Mouse (Mus musculus): ENCODE data around the gene Wdr76. TPM values are rescaled to one million over a fixed set of nuclear protein-coding genes. Genes with fewer than 3 reads are reported as not detected.

Wdr76 gene
- polyA plus RNA-seq (2017; shearing (Covaris generic)), result 6.4 TPM

DNA sequence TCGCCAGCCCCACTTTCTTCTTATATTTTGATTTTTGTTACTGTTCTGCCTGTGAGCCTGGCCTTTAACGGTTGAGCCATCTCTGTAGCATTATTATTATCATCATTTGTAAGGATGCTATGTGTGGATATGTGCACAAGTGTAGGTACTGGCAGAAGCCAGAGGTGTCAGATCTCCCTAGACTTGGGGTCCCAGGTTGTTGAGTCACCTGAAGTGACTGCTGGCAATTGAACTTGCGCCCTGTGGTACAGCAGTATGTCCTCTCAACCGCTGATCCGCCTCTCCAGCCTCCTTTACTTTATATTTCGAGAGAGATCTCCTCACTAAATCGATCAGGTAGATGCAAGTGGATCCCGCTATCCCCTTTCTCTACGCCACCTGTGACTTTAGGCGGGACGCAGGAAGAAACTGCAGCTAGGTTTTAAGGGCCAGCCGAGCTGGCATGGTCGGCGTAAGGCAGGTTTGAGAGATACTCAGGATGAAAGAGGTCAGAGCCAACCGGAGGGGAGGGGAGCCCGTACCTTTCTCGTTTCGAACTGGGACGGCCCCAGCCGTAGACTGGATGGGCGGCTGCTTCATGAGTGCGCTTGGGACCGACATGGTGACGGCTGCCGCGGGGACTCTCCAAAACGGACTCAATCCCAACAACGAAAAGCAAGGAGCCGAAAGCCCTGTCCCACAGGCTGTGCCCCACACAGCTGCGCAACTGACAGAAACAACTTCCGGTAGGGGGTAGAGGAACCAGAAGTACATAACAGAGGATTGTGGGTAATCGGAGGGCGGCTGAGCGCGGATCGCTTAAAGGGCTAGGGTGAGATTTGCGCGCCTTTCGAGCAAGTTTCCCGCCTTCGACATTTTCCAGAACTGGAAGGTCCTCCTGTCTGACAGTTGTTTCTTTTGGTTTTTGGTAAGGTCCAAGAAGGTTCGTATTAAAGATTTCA is at the start of gene Wdr76, which contains the start of gene Mfap1a:
Gene Wdr76, plus strand, starts transcription at position 782 of the 941 bp plus-strand sequence.
Gene Mfap1a, minus strand, starts transcription at position 724 of the 941 bp plus-strand sequence.

DNA sequence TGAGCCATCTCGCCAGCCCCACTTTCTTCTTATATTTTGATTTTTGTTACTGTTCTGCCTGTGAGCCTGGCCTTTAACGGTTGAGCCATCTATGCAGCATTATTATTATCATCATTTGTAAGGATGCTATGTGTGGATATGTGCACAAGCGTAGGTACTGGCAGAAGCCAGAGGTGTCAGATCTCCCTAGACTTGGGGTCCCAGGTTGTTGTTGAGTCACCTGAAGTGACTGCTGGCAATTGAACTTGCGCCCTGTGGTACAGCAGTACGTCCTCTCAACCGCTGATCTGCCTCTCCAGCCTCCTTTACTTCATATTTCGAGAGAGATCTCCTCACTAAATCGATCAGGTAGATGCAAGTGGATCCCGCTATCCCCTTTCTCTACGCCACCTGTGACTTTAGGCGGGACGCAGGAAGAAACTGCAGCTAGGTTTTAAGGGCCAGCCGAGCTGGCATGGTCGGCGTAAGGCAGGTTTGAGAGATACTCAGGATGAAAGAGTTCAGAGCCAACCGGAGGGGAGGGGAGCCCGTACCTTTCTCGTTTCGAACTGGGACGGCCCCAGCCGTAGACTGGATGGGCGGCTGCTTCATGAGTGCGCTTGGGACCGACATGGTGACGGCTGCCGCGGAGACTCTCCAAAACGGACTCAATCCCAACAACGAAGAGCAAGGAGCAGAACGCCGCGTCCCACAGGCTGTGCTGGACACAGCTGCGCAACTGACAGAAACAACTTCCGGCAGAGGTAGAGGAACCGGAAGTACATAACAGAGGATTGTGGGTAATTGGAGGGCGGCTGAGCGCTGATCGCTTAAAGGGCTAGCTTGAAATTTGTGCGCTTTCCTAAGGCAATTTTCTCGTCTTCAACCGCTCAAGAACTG is 33.0 kb upstream of the Wdr76 start, which contains the start of gene Mfap1b:
Gene Mfap1b, minus strand, starts transcription at position 767 of the 879 bp plus-strand sequence.

Other genes with a start within 250 kb of the Wdr76 start
- gene Trp53bp1, start 235.3 kb upstream of the Wdr76 start, polyA plus RNA-seq (2017; shearing (Covaris generic)), result 49.5 TPM
- gene Map1a, start 217.1 kb upstream of the Wdr76 start, polyA plus RNA-seq (2017; shearing (Covaris generic)), result not detected
- gene Ppip5k1, start 151.3 kb upstream of the Wdr76 start, polyA plus RNA-seq (2017; shearing (Covaris generic)), result 10.8 TPM
- not detected for gene Ckmt1, start 149.0 kb upstream of the Wdr76 start, polyA plus RNA-seq (2017; shearing (Covaris generic))
- 0.13 TPM for gene Strc, start 119.6 kb upstream of the Wdr76 start, polyA plus RNA-seq (2017; shearing (Covaris generic))
- gene Pdia3, start 92.9 kb upstream of the Wdr76 start, polyA plus RNA-seq (2017; shearing (Covaris generic)), result 673 TPM
- gene Catsper2, start 92.9 kb upstream of the Wdr76 start, polyA plus RNA-seq (2017; shearing (Covaris generic)), result 3.7 TPM
- 0.77 TPM for gene Ell3, start 62.4 kb upstream of the Wdr76 start, polyA plus RNA-seq (2017; shearing (Covaris generic))
- 459 TPM for gene Serf2, start 57.5 kb upstream of the Wdr76 start, polyA plus RNA-seq (2017; shearing (Covaris generic))
- 180 TPM for gene Hypk, start 53.4 kb upstream of the Wdr76 start, polyA plus RNA-seq (2017; shearing (Covaris generic))
- 0.18 TPM for gene Serinc4, start 49.9 kb upstream of the Wdr76 start, polyA plus RNA-seq (2017; shearing (Covaris generic))
- gene Mfap1b, start 32.7 kb upstream of the Wdr76 start, polyA plus RNA-seq (2017; shearing (Covaris generic)), result 82.7 TPM
- 31.2 TPM for gene Mfap1a, start 58 bp upstream of the Wdr76 start, polyA plus RNA-seq (2017; shearing (Covaris generic))

Measured in CD4-positive, CD25-positive, alpha-beta regulatory T cell (primary cell).